ENCODE assay signal across 18 mouse cellular contexts in genomic region chr5:33056126-33056765, GRCm38 (mm10). TPM values are rescaled to one million over a fixed set of nuclear protein-coding genes. Genes with fewer than 3 reads are reported as not detected.
"Had no signal": no experiment of that assay in that cellular context is flagged by ENCODE, and none has a peak within 500 bp of the region (broad histone marks: within the 10 kb centered on the region; RNA-seq: fewer than 3 reads in every experiment).

No protein-coding gene starts in this region.

- H3K4me2 ChIP-seq: liver, embryonic 13.5 days; lung, embryonic 15.5 days; midbrain, embryonic 11.5 days; midbrain, embryonic 15.5 days; neural tube, embryonic 12.5 days had no signal

- ATAC-seq: hindbrain, embryonic 16.5 days; inflammation-experienced regulatory T-cells, adult 6 months; intestine, postnatal 0 days; liver, postnatal 0 days; midbrain, embryonic 15.5 days had no signal

- H3K4me1 ChIP-seq: limb, embryonic 10.5 days; lung, embryonic 15.5 days; midbrain, embryonic 15.5 days; neural tube, embryonic 12.5 days had no signal

- DNase-seq: liver, embryonic 13.5 days; liver, postnatal 0 days; lung, postnatal 14 days; right cerebral cortex, postnatal 25 days; thymus, postnatal 14 days had no signal

- H3K27me3 ChIP-seq: lung, embryonic 15.5 days; midbrain, embryonic 15.5 days; neural tube, embryonic 12.5 days had no signal

- H3K36me3 ChIP-seq: limb, embryonic 10.5 days; liver, embryonic 13.5 days; lung, embryonic 15.5 days; midbrain, embryonic 15.5 days; neural tube, embryonic 12.5 days had no signal

- H3K9ac ChIP-seq: liver, embryonic 13.5 days; liver, postnatal 0 days; lung, embryonic 15.5 days; midbrain, embryonic 15.5 days; neural tube, embryonic 12.5 days had no signal

- H3K9me3 ChIP-seq: limb, embryonic 10.5 days; liver, embryonic 13.5 days; lung, embryonic 15.5 days; midbrain, embryonic 15.5 days; neural tube, embryonic 12.5 days had no signal

- H3K27ac ChIP-seq: limb, embryonic 10.5 days; liver, embryonic 13.5 days; lung, embryonic 15.5 days; macrophage; midbrain, embryonic 15.5 days; neural tube, embryonic 12.5 days; stomach, postnatal 0 days had no signal

- H3K4me3 ChIP-seq: limb, embryonic 10.5 days; liver, embryonic 13.5 days; lung, embryonic 15.5 days; megakaryocyte, embryonic 14.5 days; midbrain, embryonic 15.5 days; neural tube, embryonic 12.5 days had no signal

RNA-seq across cellular contexts. Expression of gene Slc5a1, which starts 47.8 kb away (rescaled TPM):
- total RNA-seq: left cerebral cortex, adult 18-20 months; monocyte, adult 5-6 weeks had no signal
- polyA plus RNA-seq: inflammation-experienced regulatory T-cells, adult 6 months; limb, embryonic 10.5 days; liver, embryonic 13.5 days; macrophage; midbrain, embryonic 11.5 days had no signal
